Mouse (Mus musculus): ENCODE results near the gene Bicc1. TPM values are rescaled to one million over a fixed set of nuclear protein-coding genes. Genes with fewer than 3 reads are reported as not detected.

Gene Bicc1
- polyA plus RNA-seq, 2 experiments, result 1.7 to 1.8 TPM

DNA sequence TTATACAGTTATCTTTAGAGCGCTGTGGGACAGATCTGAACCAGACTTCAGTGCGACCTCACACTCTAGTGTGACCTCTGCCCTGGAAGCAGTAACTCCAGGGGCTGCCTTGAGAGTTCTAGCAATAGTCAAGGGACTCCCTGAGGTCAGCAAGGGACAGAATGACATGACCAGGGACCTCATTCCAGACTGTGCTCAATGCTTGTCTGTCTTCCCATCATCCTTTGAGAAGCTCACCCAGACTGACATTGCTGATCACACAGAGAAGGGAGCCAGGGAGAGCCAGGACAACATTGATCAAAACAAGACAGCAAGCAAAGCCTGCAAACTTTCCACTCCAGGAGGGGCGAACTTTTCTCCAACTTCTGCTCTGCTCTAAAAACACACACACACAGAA is 38.7 kb downstream of the Bicc1 start:
- Histone ChIP-seq H3K9ac (replicated peaks) (no peak overlapping the region), H3K27me3 (ENCODE audit: control insufficient read depth, insufficient read depth, low read length) (no peaks in the 10 kb centered on the region), H3K4me3 (ENCODE audit: insufficient read depth in 1 of 2, low read depth in 2 of 2, low read length in 2 of 2) (no peak overlapping the region), H3K4me1 (replicated peaks; ENCODE audit: control insufficient read depth in 2 of 2, insufficient read depth in 2 of 2, low read length in 1 of 2) (0 out of 4 replicates have a peak, but pooled peaks cover 0 to 2% of the 10 kb centered on the region in 2 experiments), H3K9me3 (ENCODE audit: control insufficient read depth, low read length) (no peaks in the 10 kb centered on the region), H3K27ac (no peak overlapping the region), H3K4me2 (ENCODE audit: low read depth) (no peak overlapping the region), H3K36me3 (replicated peaks; ENCODE audit: control insufficient read depth, insufficient read depth, low read depth) (no peaks in the 10 kb centered on the region)
- TF ChIP-seq CTCF (IDR thresholded peaks at IDR 0.05; ENCODE audit: low read depth) (no peak), EP300 (IDR thresholded peaks at IDR 0.05; ENCODE audit: low read depth) (no peak)
- ATAC-seq (ENCODE audit: insufficient read depth) (no peak), DNase-seq (ENCODE audit: low read depth in 3 of 3, low spot score in 3 of 3) (no peak)
- 65% methylated on average over 3 of the region's 3 CpGs for WGBS (ENCODE audit: insufficient replicate concordance)

DNA sequence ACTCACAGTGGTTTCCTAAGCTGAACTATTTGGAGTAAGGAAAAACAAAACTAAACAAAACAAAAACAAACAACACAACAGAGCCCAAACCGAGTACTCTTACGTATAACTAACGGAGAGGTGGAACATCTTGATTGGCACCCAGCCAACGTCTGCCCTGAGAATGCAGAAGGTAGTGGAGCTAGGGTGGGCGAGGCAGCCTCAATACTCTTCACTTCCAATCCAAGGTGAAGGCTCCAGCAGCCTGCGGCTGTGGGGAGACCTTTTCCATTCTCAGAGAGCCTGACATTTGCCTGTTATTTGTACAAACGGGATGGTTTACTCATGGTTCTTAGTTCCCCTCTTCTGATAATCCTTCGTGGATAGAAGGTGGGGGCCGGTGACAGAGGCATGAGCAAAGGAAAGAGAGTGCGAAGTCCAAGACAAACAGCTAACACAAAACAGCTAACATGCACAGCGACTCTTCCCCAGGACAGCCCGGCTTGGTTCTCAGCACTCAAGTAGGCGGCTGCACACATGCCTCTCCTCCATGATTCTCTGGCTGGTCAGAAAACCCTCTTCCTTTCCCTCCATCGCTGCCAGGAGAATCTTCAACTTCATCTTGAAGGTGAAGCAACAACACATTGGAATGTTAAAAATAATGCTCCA is 39.3 kb downstream of the Bicc1 start:
- H3K27ac ChIP-seq, result no peak overlapping the region
- TF ChIP-seq CTCF (IDR thresholded peaks at IDR 0.05; ENCODE audit: low read depth) (no peak), EP300 (IDR thresholded peaks at IDR 0.05; ENCODE audit: low read depth) (no peak)
- H3K36me3 ChIP-seq (replicated peaks; ENCODE audit: control insufficient read depth, insufficient read depth, low read depth), result no peaks in the 10 kb centered on the region
- 57% methylated on average over 14 of the region's 14 CpGs for WGBS (ENCODE audit: insufficient replicate concordance)
- no peak for DNase-seq (ENCODE audit: low read depth in 3 of 3, low spot score in 3 of 3)
- no peaks in the 10 kb centered on the region for H3K9me3 ChIP-seq (ENCODE audit: control insufficient read depth, low read length)
- H3K4me1 ChIP-seq (replicated peaks; ENCODE audit: control insufficient read depth in 2 of 2, insufficient read depth in 2 of 2, low read length in 1 of 2), result 0 out of 4 replicates have a peak, but pooled peaks cover 0 to 2% of the 10 kb centered on the region in 2 experiments
- no peak overlapping the region for H3K4me3 ChIP-seq (ENCODE audit: insufficient read depth in 1 of 2, low read depth in 2 of 2, low read length in 2 of 2)
- no peaks in the 10 kb centered on the region for H3K27me3 ChIP-seq (ENCODE audit: control insufficient read depth, insufficient read depth, low read length)
- no peak for ATAC-seq (ENCODE audit: insufficient read depth)
- no peak overlapping the region for H3K9ac ChIP-seq (replicated peaks)
- no peak overlapping the region for H3K4me2 ChIP-seq (ENCODE audit: low read depth)

DNA sequence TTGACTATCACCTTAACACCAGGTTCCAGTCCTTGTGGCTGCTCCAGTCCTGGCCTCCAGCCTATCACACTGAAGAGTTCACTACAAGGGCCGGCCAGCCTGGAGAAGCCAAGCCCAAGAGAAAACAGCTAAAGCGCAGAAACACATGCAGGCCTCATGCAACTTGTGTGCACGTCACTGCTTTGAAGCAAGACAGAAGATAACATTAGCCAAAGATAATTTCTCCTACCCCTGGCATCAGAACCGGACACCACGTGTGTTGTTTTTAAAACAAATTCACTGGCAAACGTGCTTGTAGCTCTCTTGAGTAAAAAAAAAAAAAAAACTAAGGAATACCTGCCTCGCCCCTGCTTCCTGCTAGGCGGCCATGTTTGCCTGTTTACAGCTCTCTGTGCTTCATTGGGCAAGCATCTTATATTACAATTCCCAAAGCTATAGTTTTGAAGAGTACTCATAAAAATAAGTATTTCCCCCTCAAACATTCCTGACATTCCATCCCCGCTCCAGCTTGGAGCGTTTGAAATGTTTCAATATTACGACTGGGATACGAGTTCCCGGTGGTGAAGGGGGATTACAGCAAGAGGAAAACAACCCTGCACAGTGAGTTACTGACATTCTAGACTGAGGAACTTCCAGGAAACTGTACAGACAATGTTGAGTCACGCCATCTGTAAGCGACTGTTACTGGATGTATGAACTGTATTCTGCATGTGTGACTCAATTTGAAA is 40.2 kb downstream of the Bicc1 start:
- no peak for DNase-seq (ENCODE audit: low read depth in 3 of 3, low spot score in 3 of 3)
- no peak overlapping the region for H3K27ac ChIP-seq

DNA sequence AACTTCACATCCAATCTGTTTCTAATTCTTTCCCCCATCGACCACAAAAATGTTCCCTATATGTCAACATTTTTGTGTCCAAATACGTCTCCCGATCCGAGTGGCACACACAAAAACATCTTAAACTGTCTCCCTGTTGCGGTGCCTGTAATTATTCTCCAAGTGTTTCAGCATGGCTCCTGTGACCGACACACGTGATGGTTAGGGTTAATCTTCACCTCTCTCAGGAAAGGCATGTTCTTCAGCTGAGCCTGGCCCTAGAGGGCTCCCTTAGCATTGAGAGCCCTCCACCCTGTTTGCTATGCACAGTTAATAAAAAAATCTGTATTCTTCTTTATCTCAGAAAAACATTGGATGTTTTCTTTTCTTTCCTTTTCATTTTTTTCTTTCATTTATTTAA is 41.7 kb downstream of the Bicc1 start:
- H3K9me3 ChIP-seq (ENCODE audit: control insufficient read depth, low read length), result no peaks in the 10 kb centered on the region
- 0 out of 4 replicates have a peak, but pooled peaks cover 0 to 2% of the 10 kb centered on the region in 2 experiments for H3K4me1 ChIP-seq (replicated peaks; ENCODE audit: control insufficient read depth in 2 of 2, insufficient read depth in 2 of 2, low read length in 1 of 2)
- 76% methylated on average over 7 of the region's 7 CpGs for WGBS (ENCODE audit: insufficient replicate concordance)
- no peak overlapping the region for H3K4me2 ChIP-seq (ENCODE audit: low read depth)
- no peak overlapping the region for H3K4me3 ChIP-seq (ENCODE audit: insufficient read depth in 1 of 2, low read depth in 2 of 2, low read length in 2 of 2)
- TF ChIP-seq CTCF (IDR thresholded peaks at IDR 0.05; ENCODE audit: low read depth) (no peak), EP300 (IDR thresholded peaks at IDR 0.05; ENCODE audit: low read depth) (no peak)
- no peaks in the 10 kb centered on the region for H3K27me3 ChIP-seq (ENCODE audit: control insufficient read depth, insufficient read depth, low read length)
- H3K27ac ChIP-seq, result no peak overlapping the region
- H3K36me3 ChIP-seq (replicated peaks; ENCODE audit: control insufficient read depth, insufficient read depth, low read depth), result no peaks in the 10 kb centered on the region
- H3K9ac ChIP-seq (replicated peaks), result no peak overlapping the region
- DNase-seq (ENCODE audit: low read depth in 3 of 3, low spot score in 3 of 3) (no peak), ATAC-seq (ENCODE audit: insufficient read depth) (no peak)

More for the DNA sequence above, 40.2 kb downstream of the Bicc1 start:
- 72% methylated on average over 15 of the region's 15 CpGs for WGBS (ENCODE audit: insufficient replicate concordance)
- no peak for ATAC-seq (ENCODE audit: insufficient read depth)
- no peak overlapping the region for H3K4me2 ChIP-seq (ENCODE audit: low read depth)
- no peak for TF ChIP-seq CTCF (IDR thresholded peaks at IDR 0.05; ENCODE audit: low read depth)
- no peak for TF ChIP-seq EP300 (IDR thresholded peaks at IDR 0.05; ENCODE audit: low read depth)
- H3K36me3 ChIP-seq (replicated peaks; ENCODE audit: control insufficient read depth, insufficient read depth, low read depth), result no peaks in the 10 kb centered on the region
- 0 out of 4 replicates have a peak, but pooled peaks cover 0 to 2% of the 10 kb centered on the region in 2 experiments for H3K4me1 ChIP-seq (replicated peaks; ENCODE audit: control insufficient read depth in 2 of 2, insufficient read depth in 2 of 2, low read length in 1 of 2)
- no peaks in the 10 kb centered on the region for H3K27me3 ChIP-seq (ENCODE audit: control insufficient read depth, insufficient read depth, low read length)
- H3K4me3 ChIP-seq (ENCODE audit: insufficient read depth in 1 of 2, low read depth in 2 of 2, low read length in 2 of 2), result no peak overlapping the region
- H3K9me3 ChIP-seq (ENCODE audit: control insufficient read depth, low read length), result no peaks in the 10 kb centered on the region
- no peak overlapping the region for H3K9ac ChIP-seq (replicated peaks)

DNA sequence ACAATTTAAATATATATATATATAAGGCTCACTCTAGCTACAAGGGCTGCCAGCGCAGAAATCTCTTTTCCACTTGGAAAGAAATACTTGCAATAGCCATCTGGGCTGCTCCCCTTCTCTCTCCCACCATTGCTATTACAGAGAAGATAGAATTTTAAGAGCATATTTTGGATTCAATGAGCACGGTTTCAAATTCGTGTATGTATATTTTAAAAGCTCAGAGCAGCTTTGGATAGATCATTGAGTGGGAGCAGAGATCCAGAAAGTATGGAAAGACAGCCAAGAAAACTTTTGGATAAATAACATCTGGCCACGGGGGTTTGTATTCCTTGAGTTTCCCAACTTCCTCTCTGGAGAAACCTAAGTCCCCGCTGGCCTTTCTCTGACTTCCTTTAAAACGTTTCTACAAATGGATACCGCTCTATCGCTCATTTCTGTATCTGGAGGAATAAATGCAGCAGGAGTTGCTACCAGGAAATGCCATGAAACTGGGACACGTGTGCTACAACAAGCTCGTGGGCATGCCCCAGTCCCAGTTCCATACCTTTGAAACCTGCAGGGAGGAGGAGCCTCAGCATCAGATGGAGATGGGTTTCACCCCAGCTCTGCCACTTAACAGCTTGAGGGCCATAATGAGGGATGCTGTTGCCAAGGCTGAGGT is 45.1 kb downstream of the Bicc1 start:
- ATAC-seq (ENCODE audit: insufficient read depth), result no peak
- Histone ChIP-seq H3K4me3 (ENCODE audit: insufficient read depth in 1 of 2, low read depth in 2 of 2, low read length in 2 of 2) (no peak overlapping the region), H3K27ac (no peak overlapping the region), H3K27me3 (ENCODE audit: control insufficient read depth, insufficient read depth, low read length) (no peaks in the 10 kb centered on the region), H3K9ac (replicated peaks) (no peak overlapping the region), H3K4me1 (replicated peaks; ENCODE audit: control insufficient read depth in 2 of 2, insufficient read depth in 2 of 2, low read length in 1 of 2) (no peaks in the 10 kb centered on the region), H3K36me3 (replicated peaks; ENCODE audit: control insufficient read depth, insufficient read depth, low read depth) (no peaks in the 10 kb centered on the region), H3K4me2 (ENCODE audit: low read depth) (no peak overlapping the region), H3K9me3 (ENCODE audit: control insufficient read depth, low read length) (no peaks in the 10 kb centered on the region)
- TF ChIP-seq EP300 (IDR thresholded peaks at IDR 0.05; ENCODE audit: low read depth), result no peak
- TF ChIP-seq CTCF (IDR thresholded peaks at IDR 0.05; ENCODE audit: low read depth), result no peak
- no peak for DNase-seq (ENCODE audit: low read depth in 3 of 3, low spot score in 3 of 3)
- 59% methylated on average over 10 of the region's 10 CpGs for WGBS (ENCODE audit: insufficient replicate concordance)
